Mouse (Mus musculus): ENCODE data around the gene Pigc.

- TF ChIP-seq CTCF (IDR thresholded peaks at IDR 0.05; ENCODE audit: low read depth) = no peak
- no peak for TF ChIP-seq EP300 (optimal IDR thresholded peaks at IDR 0.05)
Observed at GRCm38 (mm10) chr1:161932286-161932685, 36.7 kb upstream of the Pigc start.
